Mouse (Mus musculus) adrenal gland, postnatal 4 days (tissue): ENCODE measurements at regions not wholly inside any gene's neighbourhood (a gene's known extent, or its start where the extent isn't known, plus 50 kb on each side); places are given as distances from the start of the nearest gene placed in this dataset.

Experiments
- DNase-seq, 2 experiments: peaks; one replicate each; pipeline ENCODE4 v3.0.0; 2021 to 2022; ENCODE audit warnings: low spot score in 2 of 2, mixed read lengths in 2 of 2

DNA sequence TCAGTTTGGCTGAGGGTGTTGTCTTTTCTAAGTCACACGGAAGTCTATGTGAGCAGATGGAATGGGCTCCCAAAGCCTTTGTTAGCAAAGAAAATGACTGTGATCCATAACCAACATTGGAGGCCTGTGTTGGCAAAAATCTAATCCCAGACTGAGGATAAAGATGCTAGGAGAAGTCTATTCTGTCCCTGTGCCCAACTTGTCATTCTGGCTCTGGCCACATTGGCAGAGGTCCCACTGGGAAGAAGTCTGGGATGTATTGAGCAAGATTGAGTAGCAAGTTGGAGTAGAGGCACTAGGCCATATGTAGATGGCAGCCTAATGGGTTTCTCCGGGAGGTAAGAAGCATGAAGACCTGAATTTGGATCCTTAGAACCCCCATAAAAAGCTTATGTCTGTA is 54.1 kb downstream of the Nog start:
- DNase-seq: no peak

- no peak for DNase-seq
These were observed 58.8 kb downstream of the Nog start for GRCm38 (mm10) chr11:89243370-89243769.

GRCm38 (mm10) chr11:89242130-89242529 is 60.0 kb downstream of the Nog start:
- DNase-seq: no peak

DNA sequence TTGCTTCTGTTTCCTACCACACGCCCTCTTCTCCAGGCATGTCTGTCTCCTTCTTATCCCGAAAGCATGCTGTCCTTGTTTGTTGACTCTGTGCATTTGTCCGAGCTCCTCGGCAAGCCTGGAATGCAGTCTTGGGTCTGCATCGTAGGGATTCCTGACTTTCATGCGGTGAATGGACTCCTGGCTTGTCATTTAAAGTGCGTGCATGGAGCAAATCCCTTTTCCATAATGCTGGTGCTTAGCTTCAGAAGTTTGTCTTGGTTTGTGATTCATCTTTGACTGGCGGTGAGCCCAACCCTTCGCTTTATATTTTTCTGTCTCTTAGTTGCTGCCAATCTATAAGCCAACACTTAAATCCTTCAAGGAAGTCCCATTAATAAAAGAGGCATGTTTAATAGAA is 62.2 kb downstream of the Nog start:
- no peak for DNase-seq

DNA sequence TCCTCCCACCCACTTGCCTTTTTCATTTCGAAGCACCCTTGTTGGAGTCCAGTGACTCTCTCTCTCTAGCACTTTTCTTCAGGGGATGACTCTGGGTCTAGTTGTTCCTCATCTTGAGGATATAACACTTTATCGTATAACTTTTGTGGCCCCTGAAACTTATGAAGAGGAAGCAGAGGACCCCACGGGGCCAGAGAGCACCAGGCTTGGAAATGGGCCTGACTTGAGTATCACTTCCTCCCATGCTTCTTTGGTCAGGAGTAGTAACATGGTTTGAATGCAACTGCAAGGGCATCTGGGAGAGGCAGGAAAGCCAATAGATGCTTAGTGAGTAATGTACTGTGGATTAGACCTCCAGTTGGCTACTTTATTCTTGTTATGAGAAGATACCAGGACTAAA is 65.2 kb downstream of the Nog start:
- no peak for DNase-seq

DNA sequence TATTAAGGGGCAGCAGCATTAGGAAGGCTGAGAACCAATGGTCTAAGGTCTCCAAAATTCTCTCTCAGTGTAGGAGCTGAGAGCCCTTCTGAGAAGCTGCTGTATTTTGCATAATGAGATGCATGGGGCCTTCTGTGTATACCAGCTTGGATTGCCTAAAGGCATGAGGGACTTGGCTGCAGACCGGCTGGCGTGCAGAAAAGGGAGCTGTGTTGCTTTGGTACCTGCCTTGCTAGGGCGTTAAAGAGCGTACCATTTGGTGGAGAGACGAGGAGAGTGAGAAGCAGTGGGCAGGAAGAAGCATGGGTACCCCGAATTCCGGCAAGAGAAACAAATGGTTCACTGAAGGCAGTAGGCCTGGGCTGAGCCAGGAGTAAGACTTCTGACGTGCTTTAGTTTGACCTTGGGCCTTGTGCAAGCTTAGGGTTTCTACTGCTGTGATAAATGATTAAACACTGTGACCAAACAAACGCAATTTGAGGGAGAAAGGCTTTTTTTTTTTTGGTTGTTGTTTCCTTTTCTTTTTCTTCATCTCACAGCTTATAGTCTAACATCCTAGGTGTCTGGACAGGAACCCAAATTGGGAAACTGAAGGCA is 69.2 kb downstream of the Nog start:
- DNase-seq: no peak

DNA sequence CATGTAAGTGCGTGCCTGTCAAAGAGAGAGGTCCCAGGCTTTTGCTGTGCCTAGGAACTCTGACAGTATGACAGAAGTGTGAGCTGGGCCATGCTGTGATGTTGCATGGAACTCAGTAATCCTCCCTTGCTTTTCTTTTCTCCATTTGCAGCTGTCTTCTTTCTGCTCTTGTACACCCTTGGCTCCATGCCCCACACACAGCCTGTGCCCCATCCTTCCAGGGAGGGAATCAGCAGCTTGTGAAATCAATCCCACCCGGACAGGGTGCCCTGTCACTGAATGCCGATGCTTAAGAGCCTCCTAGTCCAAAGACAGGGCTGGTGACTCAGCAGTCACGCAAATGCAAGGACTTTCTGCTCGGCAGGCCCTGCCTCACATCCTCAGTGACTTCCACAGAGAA is 72.4 kb downstream of the Nog start:
- DNase-seq: no peak

DNA sequence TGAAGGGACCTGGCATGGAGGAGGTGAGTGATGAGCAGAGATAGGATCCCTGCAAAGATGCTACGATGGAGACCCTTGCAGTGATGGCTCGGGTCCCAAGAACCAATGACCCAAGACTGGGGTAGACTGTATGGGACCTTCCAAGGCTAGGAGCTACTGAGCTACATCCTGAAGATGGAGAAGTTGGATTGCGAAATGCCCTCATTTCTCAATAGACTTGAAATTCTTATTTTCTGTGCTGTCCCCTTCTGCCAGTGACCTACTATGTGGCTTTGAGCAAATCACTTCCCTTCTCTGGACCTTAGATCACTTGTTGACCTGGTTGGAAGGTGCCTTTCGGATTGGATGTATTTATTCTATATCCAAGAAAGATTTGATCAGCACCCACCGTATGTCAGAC is 88.9 kb downstream of the Nog start:
- DNase-seq: no peak

DNA sequence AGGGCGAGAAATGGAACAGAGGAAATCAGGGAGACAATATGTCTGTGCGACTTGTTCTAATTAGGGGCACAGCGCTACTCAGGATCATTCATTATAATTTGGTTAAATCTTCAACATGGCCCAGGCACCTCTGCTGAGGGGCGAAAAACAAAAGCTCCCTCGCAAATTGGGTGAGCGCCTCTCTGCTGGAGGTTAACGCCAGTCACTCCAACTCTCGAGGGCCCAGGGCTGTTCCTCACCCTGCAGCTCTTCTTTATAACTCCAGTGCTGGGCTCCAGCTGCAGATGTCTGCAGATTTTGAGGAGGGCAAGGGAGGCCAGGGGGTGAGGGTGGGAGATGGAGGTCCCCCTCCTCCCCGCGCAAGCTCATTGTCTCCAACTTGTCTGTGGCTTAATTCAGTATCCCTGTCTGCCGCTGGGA is 92.6 kb downstream of the Nog start:
- DNase-seq: no peak

DNA sequence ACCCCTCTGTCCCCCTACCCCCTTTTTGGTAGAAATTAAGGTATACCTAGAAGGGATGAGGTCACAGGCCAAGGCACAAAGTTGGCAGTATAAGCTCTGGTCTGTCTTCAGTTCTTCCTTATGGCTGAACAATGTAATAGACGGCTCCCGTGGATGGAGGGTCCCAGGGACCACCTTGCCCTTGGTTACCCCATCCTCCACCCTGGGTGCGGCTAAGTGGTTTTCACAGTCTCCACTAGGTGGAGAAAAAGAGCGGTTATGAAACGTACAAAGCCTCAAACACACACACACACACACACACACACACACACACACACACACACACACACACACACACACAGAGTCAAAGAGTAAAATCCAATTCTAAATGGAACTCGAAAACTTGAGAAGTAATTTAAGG is 93.1 kb downstream of the Nog start:
- no peak for DNase-seq

- DNase-seq: no peak
These were observed 95.3 kb downstream of the Nog start for GRCm38 (mm10) chr11:89206788-89207187.

- DNase-seq: no peak
These were observed 97.1 kb downstream of the Nog start for GRCm38 (mm10) chr11:89204948-89205545.

- DNase-seq: no peak
These were observed 101.7 kb downstream of the Nog start for GRCm38 (mm10) chr11:89200458-89200857.

GRCm38 (mm10) chr11:89192815-89193214 is 109.3 kb downstream of the Nog start:
- DNase-seq: no peak

GRCm38 (mm10) chr11:89186911-89187621 is 113.4 kb downstream of the Gm525 start:
- peak; percentile 26 to 47 for DNase-seq

DNA sequence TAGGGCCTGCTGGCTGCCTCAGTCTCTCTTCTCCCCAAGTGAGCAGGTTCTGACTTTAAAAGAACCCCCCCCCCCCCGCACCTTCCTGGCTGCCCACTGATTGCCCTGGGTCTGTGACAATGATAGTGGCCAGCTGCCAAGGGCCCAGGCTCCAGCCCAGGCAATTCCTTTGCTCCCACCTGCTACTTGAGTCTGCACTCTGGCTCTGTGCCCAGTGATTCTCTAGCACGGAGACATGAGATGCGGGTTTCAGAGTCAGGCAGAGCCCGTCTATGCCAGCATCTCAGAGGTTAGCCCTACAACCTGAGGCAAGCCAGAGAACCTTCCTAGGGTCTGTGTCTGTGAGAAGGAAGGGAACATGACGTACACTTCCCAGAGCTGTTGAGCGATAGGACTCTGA is 112.2 kb downstream of the Gm525 start:
- DNase-seq: no peak

- no peak for DNase-seq
These were observed 107.8 kb downstream of the Gm525 start for GRCm38 (mm10) chr11:89181471-89181870.

GRCm38 (mm10) chr11:89178436-89178835 is 104.8 kb downstream of the Gm525 start:
- no peak for DNase-seq

GRCm38 (mm10) chr11:89175511-89175910 is 101.9 kb downstream of the Gm525 start:
- DNase-seq: no peak

DNA sequence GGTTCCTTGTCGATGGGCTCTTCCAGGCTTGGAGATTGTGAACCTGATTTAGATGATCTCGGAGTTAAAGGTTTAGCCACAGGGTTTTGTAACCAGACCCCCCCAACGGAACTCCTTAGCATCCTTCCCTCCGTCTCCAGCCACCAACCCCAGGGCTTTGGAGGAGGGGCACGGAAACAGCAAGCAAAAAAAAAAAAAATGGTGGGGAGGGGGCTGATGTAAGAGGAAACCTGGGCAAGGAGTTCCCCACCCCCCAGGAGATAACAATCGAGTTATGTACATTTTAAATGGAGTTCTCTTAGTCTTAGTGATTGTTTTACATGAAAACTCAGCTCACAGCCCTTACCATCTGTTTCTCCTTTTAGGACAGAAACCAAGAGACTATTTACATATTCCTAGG is 101.3 kb downstream of the Gm525 start:
- DNase-seq: no peak

DNA sequence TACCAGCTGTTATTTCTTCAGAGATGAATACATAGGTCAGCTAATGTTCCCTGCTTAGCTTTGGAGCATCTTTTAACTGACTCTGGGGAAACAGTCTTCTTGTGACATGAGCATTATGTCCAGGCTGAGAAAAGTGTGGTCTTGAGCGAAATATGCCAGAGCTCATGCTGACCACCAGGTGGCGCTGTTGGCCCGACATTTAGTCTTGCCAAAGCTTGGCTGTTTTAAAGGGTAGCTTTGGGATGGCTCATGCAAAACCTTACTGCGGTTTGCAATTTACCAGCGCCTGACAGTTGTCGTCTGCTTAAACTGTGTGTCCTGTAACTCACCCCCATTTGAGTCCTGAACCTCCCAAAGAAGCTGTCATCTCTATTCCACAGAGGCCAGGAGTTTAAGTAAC is 91.6 kb downstream of the Gm525 start:
- peak; percentile 62 to 67 for DNase-seq

DNA sequence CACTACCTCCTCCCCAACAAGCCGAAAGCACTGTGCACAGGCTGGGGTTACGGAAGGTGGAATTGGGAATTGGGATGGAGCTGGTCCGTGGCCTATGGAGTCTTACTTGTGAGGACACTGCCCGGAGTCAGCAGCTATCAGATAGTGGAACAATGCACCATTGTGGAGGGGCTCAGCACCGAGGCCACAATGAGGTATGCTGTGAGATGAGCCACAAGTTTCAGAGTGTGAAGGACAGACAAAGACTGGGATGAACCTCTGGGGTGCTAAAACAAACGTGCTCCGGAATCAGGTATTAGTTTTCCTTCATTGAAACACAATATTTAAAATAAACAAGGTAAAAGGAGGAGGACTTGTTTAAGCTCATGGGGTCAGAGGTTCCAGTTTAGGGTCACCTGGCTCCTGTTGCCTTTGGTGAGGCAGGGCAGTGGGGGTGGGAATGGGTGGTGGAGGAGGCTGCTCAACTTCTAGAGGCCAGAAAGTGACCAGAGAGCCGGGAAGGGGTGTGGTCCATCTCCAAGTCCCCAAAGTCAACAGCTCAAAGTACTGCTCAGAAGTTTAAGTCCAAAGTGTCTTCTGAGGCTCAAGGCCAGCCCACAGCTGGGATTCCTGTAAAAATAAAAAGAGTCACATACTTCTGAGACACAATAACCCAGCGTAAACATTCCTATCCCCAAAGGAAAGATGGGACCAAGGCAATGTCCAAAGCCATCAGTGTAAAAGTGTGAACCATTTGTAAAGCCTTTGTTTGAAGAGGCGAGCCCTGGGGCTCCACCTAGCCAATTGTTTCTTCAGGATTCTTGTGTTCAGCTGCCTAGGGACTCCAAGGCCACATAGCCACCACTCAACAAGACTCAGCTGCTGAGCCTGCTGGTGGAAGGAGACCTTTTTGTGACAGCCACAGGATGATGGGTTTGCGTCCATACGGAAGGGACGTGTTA is 80.1 kb downstream of the Gm525 start:
- no peak for DNase-seq
